Mouse (Mus musculus) heart, postnatal 0 days (tissue): ENCODE data around the gene Chchd6. TPM values are rescaled to one million over a fixed set of nuclear protein-coding genes. Genes with fewer than 3 reads are reported as not detected.

Experiments used
- ATAC-seq: fragments of 200-750 bp; cut with Nextera tagmentation; 2 replicates; pipeline ENCODE4 v1.8.0; 2017; ENCODE audit warnings: low read depth, moderate number of reproducible peaks, moderate library complexity; ENCODE audit not compliant: insufficient read depth
- DNase-seq: peaks from one replicate; pipeline ENCODE4 v3.0.0-alpha.2; 2016; ENCODE audit warnings: low spot score
- H3K27ac ChIP-seq: fragments of 300-500 bp; sonication (generic); 2 replicates; pipeline ENCODE4 v1.5.1; 2014; ENCODE audit warnings: low read depth, mild to moderate bottlenecking
- H3K27me3 ChIP-seq: fragments of 300-500 bp; sonication (generic); 2 replicates; pipeline ENCODE4 v1.6.1; 2014; ENCODE audit warnings: low read length, mixed read lengths; ENCODE audit not compliant: control insufficient read depth, insufficient read depth
- H3K36me3 ChIP-seq: fragments of 300-500 bp; sonication (generic); replicated peaks from 2 replicates; pipeline ENCODE4 v1.6.1; 2014; ENCODE audit warnings: low read length, mixed read lengths; ENCODE audit not compliant: control insufficient read depth, insufficient read depth
- H3K4me1 ChIP-seq: fragments of 300-500 bp; sonication (generic); 2 replicates; pipeline ENCODE4 v1.6.1; 2014; ENCODE audit warnings: antibody characterized with exemption; ENCODE audit not compliant: control insufficient read depth, insufficient read depth
- H3K4me2 ChIP-seq: fragments of 300-500 bp; sonication (generic); 2 replicates; pipeline ENCODE4 v1.6.1; 2014; ENCODE audit warnings: low read depth, mild to moderate bottlenecking, low read length, moderate library complexity
- H3K4me3 ChIP-seq: fragments of 300-500 bp; sonication (generic); 2 replicates; pipeline ENCODE4 v1.5.1; 2014; ENCODE audit warnings: low read depth, low read length
- H3K9ac ChIP-seq: fragments of 300-500 bp; sonication (generic); replicated peaks from 2 replicates; pipeline ENCODE4 v1.6.1; 2014; ENCODE audit warnings: low read depth, low read length, mixed read lengths
- H3K9me3 ChIP-seq: fragments of 300-500 bp; sonication (generic); replicated peaks from 2 replicates; pipeline ENCODE4 v1.6.1; 2016; ENCODE audit warnings: low read length; ENCODE audit not compliant: control insufficient read depth
- CTCF ChIP-seq: IDR thresholded peaks from 2 replicates; pipeline ENCODE4 v1.5.1; 2016; ENCODE audit warnings: antibody characterized with exemption, control low read depth, low read depth
- EP300 ChIP-seq: IDR thresholded peaks from 2 replicates; pipeline ENCODE4 v1.6.1; 2016; ENCODE audit warnings: antibody characterized with exemption, low read depth
- WGBS: fragments of 180-500 bp; shearing (Covaris S2); extraction: QIAGEN DNeasy Blood & Tissue Kit; methylation state at CpG from one replicate; pipeline ENCODE4 v1.1.7; 2014; 5-methylcytosine and 5-hydroxymethylcytosine counted together
- polyA plus RNA-seq: library from polyadenylated mRNA; unstranded; fragments of >200 nt; fragmentation: Nextera tagmentation; extraction: Ambion mirVana; gene quantifications from 2 replicates; pipeline ENCODE4 v1.2.1, GENCODE M21; 2015
- total RNA-seq: library from RNA; depleted of rRNA; stranded (reverse); fragments of >200 nt; gene quantifications from 2 replicates; pipeline ENCODE4 v1.2.3, GENCODE M21; 2014; ENCODE audit warnings: low replicate concordance

Gene Chchd6
- total and polyA plus RNA-seq, 2 experiments from 2014 or later: 21.8 to 37.8 TPM

DNA sequence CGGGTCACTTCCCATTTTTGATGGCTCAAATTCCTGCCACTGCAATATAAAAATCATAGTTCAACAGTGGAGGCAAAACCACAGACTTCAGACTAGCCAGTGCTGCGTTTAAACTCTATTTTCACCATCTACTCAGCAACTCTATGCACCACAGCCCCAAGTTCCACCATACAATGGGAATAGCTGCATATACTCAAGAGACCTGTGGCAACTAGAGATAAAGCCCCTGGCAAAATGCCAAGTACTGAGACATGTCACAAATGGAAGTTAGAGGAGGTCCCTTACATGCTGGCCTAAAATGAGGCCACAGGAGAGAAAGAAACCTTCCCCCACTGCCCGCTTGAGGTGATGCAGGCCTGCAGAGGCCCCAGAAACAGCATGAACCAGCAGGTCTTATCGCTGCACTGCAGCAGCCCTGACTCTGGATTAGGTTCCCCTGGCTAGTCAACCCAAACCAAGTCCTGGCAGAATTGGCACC is 139.9 kb downstream of the Chchd6 start:
- peak; percentile 83 for DNase-seq
- WGBS: 23% methylated on average over 4 of the region's 4 CpGs
- Histone ChIP-seq H3K4me3 (no peak overlapping the region), H3K36me3 (no peaks in the 10 kb centered on the region), H3K4me2 (no peak overlapping the region), H3K27ac (peak overlapping the region; percentile 44; the same call in 1 of the 2 replicates), H3K27me3 (no peaks in the 10 kb centered on the region), H3K9ac (no peak overlapping the region), H3K4me1 (peaks cover 21% of the 10 kb centered on the region), H3K9me3 (no peaks in the 10 kb centered on the region)
- TF ChIP-seq EP300: no peak
- peak; percentile 78 for ATAC-seq

DNA sequence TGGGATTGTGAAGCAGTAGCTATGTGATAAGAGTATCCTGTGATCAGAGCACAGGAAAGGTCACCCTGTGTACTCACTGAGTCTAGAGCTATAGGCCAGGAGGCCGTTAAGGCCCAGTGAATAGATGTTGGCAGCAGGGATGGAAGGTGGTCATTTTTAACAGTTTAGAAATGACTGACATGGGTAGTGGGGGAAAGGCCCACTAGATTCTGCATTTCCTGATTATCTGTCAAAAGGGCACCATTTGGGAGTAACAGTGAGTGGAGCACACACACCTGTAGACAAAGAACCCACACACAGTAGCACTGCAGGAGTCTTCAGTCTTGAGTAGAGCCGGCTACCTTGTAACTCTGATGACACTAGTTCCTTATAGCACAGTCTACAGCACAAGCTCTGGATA is 141.0 kb downstream of the Chchd6 start:
- ATAC-seq: no peak
- no peak overlapping the region for H3K4me2 ChIP-seq
- H3K27me3 ChIP-seq: no peaks in the 10 kb centered on the region
- DNase-seq: no peak
- no peak for TF ChIP-seq EP300
- TF ChIP-seq CTCF: no peak
- peaks cover 21% of the 10 kb centered on the region for H3K4me1 ChIP-seq
- H3K36me3 ChIP-seq: no peaks in the 10 kb centered on the region
- 85% methylated on average over 2 of the region's 2 CpGs for WGBS
- H3K9me3 ChIP-seq: no peaks in the 10 kb centered on the region
- no peak overlapping the region for H3K9ac ChIP-seq
- H3K27ac ChIP-seq: no peak overlapping the region
- no peak overlapping the region for H3K4me3 ChIP-seq

DNA sequence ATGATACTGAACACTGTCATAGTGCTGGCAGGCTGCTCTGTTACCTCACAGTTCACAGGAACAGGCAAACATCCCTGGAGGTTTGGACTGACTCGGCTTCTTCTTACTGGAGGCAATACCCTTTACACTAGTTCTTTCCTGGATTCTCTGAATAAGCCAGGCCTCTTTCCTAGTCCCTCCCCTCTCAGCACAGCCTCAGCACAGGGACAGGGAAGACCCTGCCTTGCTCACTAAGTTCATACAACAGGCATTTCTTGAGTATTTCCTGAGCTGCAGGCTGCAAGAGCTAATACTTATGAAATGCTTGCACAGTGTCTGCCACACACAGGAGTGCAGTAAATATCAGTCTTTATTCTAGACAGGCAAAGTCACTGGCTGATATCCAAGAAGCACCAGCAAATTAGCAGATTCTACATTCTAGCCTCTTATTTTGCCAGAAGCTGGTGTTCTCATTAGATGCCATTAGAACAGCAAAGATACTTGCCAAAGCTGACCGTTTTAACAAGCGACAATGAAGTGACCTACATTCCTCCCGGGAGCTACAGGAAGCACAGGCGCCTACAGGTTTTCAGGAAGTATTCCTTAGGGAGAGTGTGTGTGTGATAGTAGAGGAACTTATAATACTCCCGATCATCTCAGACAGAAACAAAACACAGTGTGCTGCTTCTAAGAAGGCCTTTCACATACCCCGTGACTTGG is 142.3 kb downstream of the Chchd6 start:
- H3K4me2 ChIP-seq: no peak overlapping the region
- H3K4me3 ChIP-seq: no peak overlapping the region
- peak; percentile 55 for DNase-seq
- H3K27me3 ChIP-seq: no peaks in the 10 kb centered on the region
- whole genome bisulfite sequencing: 24% methylated on average over 7 of the region's 7 CpGs
- no peaks in the 10 kb centered on the region for H3K36me3 ChIP-seq
- ATAC-seq: peak; percentile 53
- H3K9ac ChIP-seq: no peak overlapping the region
- no peaks in the 10 kb centered on the region for H3K9me3 ChIP-seq
- peaks cover 21% of the 10 kb centered on the region for H3K4me1 ChIP-seq
- no peak for TF ChIP-seq CTCF
- no peak for TF ChIP-seq EP300
- H3K27ac ChIP-seq: peak overlapping the region; percentile 61

GRCm38 (mm10) chr6:89452356-89452755 is 143.1 kb downstream of the Chchd6 start:
- Histone ChIP-seq H3K27me3 (no peaks in the 10 kb centered on the region), H3K4me3 (no peak overlapping the region), H3K27ac (peak overlapping the region; percentile 58), H3K4me1 (peaks cover 21% of the 10 kb centered on the region), H3K36me3 (no peaks in the 10 kb centered on the region), H3K4me2 (no peak overlapping the region), H3K9me3 (no peaks in the 10 kb centered on the region), H3K9ac (no peak overlapping the region)
- WGBS: 73% methylated on average over 6 of the region's 6 CpGs
- no peak for TF ChIP-seq EP300
- TF ChIP-seq CTCF: no peak
- DNase-seq: no peak
- ATAC-seq: no peak

DNA sequence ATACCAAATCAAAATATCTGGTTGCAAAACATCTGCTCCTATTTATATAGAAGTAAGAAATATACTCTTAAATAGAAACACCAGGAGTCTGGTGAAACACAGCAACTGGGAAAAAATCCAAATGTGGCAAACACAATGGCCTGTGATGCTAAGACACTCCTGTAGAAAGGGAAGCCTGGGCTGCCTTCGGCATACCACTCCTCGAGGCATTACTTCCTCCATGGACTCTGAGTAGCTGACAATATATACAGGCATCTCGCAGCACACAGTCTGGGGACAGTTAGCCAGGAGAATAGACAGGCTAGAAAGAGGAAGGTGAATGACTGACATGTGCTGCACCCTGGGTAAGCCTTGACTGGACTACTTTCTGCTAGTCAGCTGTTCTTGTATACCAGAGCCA is 146.7 kb downstream of the Chchd6 start:
- Histone ChIP-seq H3K27me3 (no peaks in the 10 kb centered on the region), H3K27ac (no peak overlapping the region), H3K9ac (no peak overlapping the region), H3K4me3 (no peak overlapping the region), H3K4me2 (no peak overlapping the region), H3K36me3 (no peaks in the 10 kb centered on the region), H3K9me3 (no peaks in the 10 kb centered on the region), H3K4me1 (peaks cover 2% of the 10 kb centered on the region; the same call in 1 of the 2 replicates)
- DNase-seq (no peak), ATAC-seq (no peak)
- TF ChIP-seq CTCF (no peak), EP300 (no peak)
- 50% methylated on average over 3 of the region's 3 CpGs for WGBS

GRCm38 (mm10) chr6:89440671-89441070 is 154.8 kb downstream of the Chchd6 start:
- no peak overlapping the region for H3K4me3 ChIP-seq
- no peak overlapping the region for H3K27ac ChIP-seq
- H3K4me1 ChIP-seq: no peaks in the 10 kb centered on the region
- H3K9me3 ChIP-seq: no peaks in the 10 kb centered on the region
- H3K36me3 ChIP-seq: no peaks in the 10 kb centered on the region
- no peak overlapping the region for H3K9ac ChIP-seq
- ATAC-seq (no peak), DNase-seq (no peak)
- H3K4me2 ChIP-seq: no peak overlapping the region
- no peaks in the 10 kb centered on the region for H3K27me3 ChIP-seq
- 94% methylated on average over 4 of the region's 4 CpGs for WGBS
- TF ChIP-seq EP300: no peak
- TF ChIP-seq CTCF: no peak
